Mouse (Mus musculus) olfactory bulb, adult 2 months (tissue): Measurements from ENCODE around the gene Lhx5.

Source experiments
- CTCF ChIP-seq: fragments of 200-500 bp; IDR thresholded peaks from 2 replicates; pipeline ENCODE4 v1.5.1; 2012; ENCODE audit warnings: low read depth, mild to moderate bottlenecking, low read length, moderate library complexity; ENCODE audit not compliant: insufficient read depth
- POLR2A ChIP-seq: fragments of 200-500 bp; IDR thresholded peaks from 2 replicates; pipeline ENCODE4 v1.6.1; 2012; ENCODE audit warnings: mild to moderate bottlenecking, low read depth, low read length, moderate library complexity; ENCODE audit not compliant: insufficient read depth

GRCm38 (mm10) chr5:120409385-120410378, 21.8 kb upstream of the Lhx5 start:
- no peak for TF ChIP-seq CTCF
- no peak for TF ChIP-seq POLR2A
